Mouse (Mus musculus): ENCODE measurements around the gene Bap1.

DNA sequence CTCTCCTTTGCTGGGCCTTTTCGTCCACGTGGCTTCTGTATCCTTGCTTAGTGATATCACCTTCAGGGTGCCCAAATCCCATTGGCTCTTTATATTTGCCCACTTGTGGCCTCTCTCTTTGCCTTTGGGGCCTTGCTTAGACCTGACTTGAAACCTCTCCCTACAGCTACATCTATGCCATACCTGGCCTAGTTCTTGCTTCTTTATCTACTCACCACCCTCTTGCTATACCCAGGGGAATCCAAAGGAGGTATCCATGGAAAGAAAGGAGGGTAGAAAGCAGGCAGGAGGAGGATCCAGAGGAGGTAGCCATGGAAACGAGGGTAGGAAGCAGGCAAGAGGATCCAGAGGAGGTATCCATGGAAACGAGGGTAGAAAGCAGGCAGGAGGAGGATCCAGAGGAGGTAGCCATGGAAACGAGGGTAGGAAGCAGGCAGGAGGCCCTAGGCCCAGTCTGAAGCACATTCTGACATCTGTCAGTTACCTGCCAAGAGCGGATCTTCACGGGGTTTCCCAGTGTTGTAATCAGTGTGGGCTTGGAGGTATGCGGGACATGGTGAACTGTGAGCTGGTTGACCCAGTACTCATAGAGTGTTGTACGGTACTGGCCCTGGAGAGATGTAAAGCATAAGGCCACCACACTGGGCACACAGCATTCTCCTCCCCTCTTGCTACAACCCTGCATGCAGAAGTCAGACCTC, 17.2 kb downstream of the Bap1 start:
- TF ChIP-seq POLR2A (IDR thresholded peaks at IDR 0.05; ENCODE audit: borderline replicate concordance, extremely low read depth, low read depth, low read length) (no peak), CTCF (IDR thresholded peaks at IDR 0.05; ENCODE audit: insufficient read depth, low read length) (no peak)
